Mouse (Mus musculus): ENCODE measurements at regions not wholly inside any gene's neighbourhood (a gene's known extent, or its start where the extent isn't known, plus 50 kb on each side); places are given as distances from the start of the nearest gene placed in this dataset.

- peak; percentile 27 for DNase-seq
These were observed 61.3 kb upstream of the Zfp804a start for GRCm38 (mm10) chr2:81991726-81992125.
